Mouse (Mus musculus) CD4-positive helper T cell, adult 2 months (primary cell): ENCODE measurements around the gene Fam53b.

Experiments
- DNase-seq: peaks from one replicate; pipeline ENCODE4 v3.0.0-alpha.2; 2012; ENCODE audit warnings: low read depth, missing footprints, low spot score

The Fam53b gene

GRCm38 (mm10) chr7:132813416-132814088, at the start of gene Fam53b:
TSS of gene Fam53b (minus strand) at chr7:132813886.
- DNase-seq = peak; percentile 78

GRCm38 (mm10) chr7:132859042-132859958, 45.6 kb upstream of the Fam53b start, which contains the start of gene Abraxas2:
TSS of gene Abraxas2 (plus strand) at chr7:132859225.
- peak; percentile 92 for DNase-seq

GRCm38 (mm10) chr7:132858043-132858608, 44.4 kb upstream of the Fam53b start:
- peak; percentile 13 for DNase-seq

- DNase-seq = no peak
These were observed 42.4 kb upstream of the Fam53b start for GRCm38 (mm10) chr7:132856083-132856482.

- no peak for DNase-seq
These were observed 40.3 kb upstream of the Fam53b start for GRCm38 (mm10) chr7:132853946-132854345.

GRCm38 (mm10) chr7:132853361-132853760, 39.7 kb upstream of the Fam53b start:
- no peak for DNase-seq

- peak; percentile 89 for DNase-seq
These were observed 38.6 kb upstream of the Fam53b start, which contains the start of gene Eef1akmt2 for GRCm38 (mm10) chr7:132852173-132852844. TSS of gene Eef1akmt2 (minus strand) at chr7:132852673.

- no peak for DNase-seq
These were observed 29.5 kb upstream of the Fam53b start for GRCm38 (mm10) chr7:132843152-132843551.

- no peak for DNase-seq
These were observed 28.8 kb upstream of the Fam53b start for GRCm38 (mm10) chr7:132842455-132842854.

- DNase-seq = no peak
These were observed 27.6 kb upstream of the Fam53b start for GRCm38 (mm10) chr7:132841287-132841686.

GRCm38 (mm10) chr7:132830955-132831354, 17.3 kb upstream of the Fam53b start:
- no peak for DNase-seq

- peak; percentile 19 for DNase-seq
These were observed 10.8 kb upstream of the Fam53b start for GRCm38 (mm10) chr7:132824346-132825022.

- DNase-seq = no peak
These were observed 10.1 kb upstream of the Fam53b start for GRCm38 (mm10) chr7:132823832-132824231.

- DNase-seq = no peak
These were observed 7.0 kb upstream of the Fam53b start for GRCm38 (mm10) chr7:132820692-132821091.

GRCm38 (mm10) chr7:132817056-132817455, 3.4 kb upstream of the Fam53b start:
- no peak for DNase-seq

- DNase-seq = no peak
These were observed 2.8 kb upstream of the Fam53b start for GRCm38 (mm10) chr7:132816528-132816927.

- DNase-seq = no peak
These were observed 1.4 kb upstream of the Fam53b start for GRCm38 (mm10) chr7:132815081-132815480.

- no peak for DNase-seq
These were observed 384 bp upstream of the Fam53b start for GRCm38 (mm10) chr7:132814089-132814450.

GRCm38 (mm10) chr7:132812619-132813415, 869 bp downstream of the Fam53b start:
- DNase-seq = peak; percentile 71
